Mouse (Mus musculus) ovary, postnatal 10 days (tissue): Measurements from ENCODE around the gene Emb.
"Not testable (repeated sequence)": the region's sequence is repeated elsewhere in the genome, so short reads cannot be mapped to it uniquely, and the experiment has no call there.

Experiments used
- DNase-seq: peaks from one replicate; pipeline ENCODE4 v3.0.0; 2022; ENCODE audit warnings: low spot score

Gene Emb

GRCm38 (mm10) chr13:117208236-117208635 is at the start of gene Emb:
Emb (plus strand) TSS chr13:117208536.
- no peak for DNase-seq

- no peak for DNase-seq
These were observed 44.4 kb upstream of the Emb start for GRCm38 (mm10) chr13:117163906-117164305.

GRCm38 (mm10) chr13:117165071-117165470 is 43.3 kb upstream of the Emb start:
- DNase-seq, result no peak

- DNase-seq, result not testable (repeated sequence)
These were observed 27.4 kb upstream of the Emb start for GRCm38 (mm10) chr13:117180912-117181311.

- DNase-seq, result no peak
These were observed 25.0 kb upstream of the Emb start for GRCm38 (mm10) chr13:117183288-117183687.

GRCm38 (mm10) chr13:117185329-117185728 is 23.0 kb upstream of the Emb start:
- DNase-seq, result no peak

- DNase-seq, result no peak
These were observed 16.2 kb upstream of the Emb start for GRCm38 (mm10) chr13:117192161-117192560.

- DNase-seq, result no peak
These were observed 14.8 kb upstream of the Emb start for GRCm38 (mm10) chr13:117193422-117193983.

- DNase-seq, result no peak
These were observed 12.5 kb upstream of the Emb start for GRCm38 (mm10) chr13:117195569-117196495.

GRCm38 (mm10) chr13:117197666-117198065 is 10.7 kb upstream of the Emb start:
- DNase-seq, result no peak

- peak; percentile 36 for DNase-seq
These were observed 9.8 kb upstream of the Emb start for GRCm38 (mm10) chr13:117198402-117199083.

- DNase-seq, result no peak
These were observed 5.4 kb upstream of the Emb start for GRCm38 (mm10) chr13:117202755-117203471.

- no peak for DNase-seq
These were observed 3.7 kb upstream of the Emb start for GRCm38 (mm10) chr13:117204685-117205084.

- DNase-seq, result no peak
These were observed 2.3 kb upstream of the Emb start for GRCm38 (mm10) chr13:117206066-117206465.

- no peak for DNase-seq
These were observed 3.1 kb downstream of the Emb start for GRCm38 (mm10) chr13:117211386-117211875.

GRCm38 (mm10) chr13:117215481-117215880 is 7.1 kb downstream of the Emb start:
- DNase-seq, result no peak

GRCm38 (mm10) chr13:117216126-117216525 is 7.8 kb downstream of the Emb start:
- DNase-seq, result no peak

- no peak for DNase-seq
These were observed 8.5 kb downstream of the Emb start for GRCm38 (mm10) chr13:117216752-117217363.

GRCm38 (mm10) chr13:117217621-117218020 is 9.3 kb downstream of the Emb start:
- no peak for DNase-seq

- no peak for DNase-seq
These were observed 9.8 kb downstream of the Emb start for GRCm38 (mm10) chr13:117218092-117218491.

- DNase-seq, result no peak
These were observed 11.7 kb downstream of the Emb start for GRCm38 (mm10) chr13:117219871-117220500.
